Mouse (Mus musculus) liver, adult 2 months (tissue): ENCODE measurements at regions not wholly inside any gene's neighbourhood (a gene's known extent, or its start where the extent isn't known, plus 50 kb on each side); places are given as distances from the start of the nearest gene placed in this dataset.

Experiments used
- DNase-seq: peaks from one replicate; pipeline ENCODE4 v3.0.0-alpha.2; 2011; ENCODE audit warnings: low read depth, low spot score; ENCODE audit errors: extremely low read depth
- H3K27ac ChIP-seq: fragments of 200-500 bp; replicated peaks from 2 replicates; pipeline ENCODE4 v1.5.1; 2012; ENCODE audit warnings: low read depth, mild to moderate bottlenecking, control low read depth, inconsistent platforms, low read length; ENCODE audit not compliant: insufficient read depth
- H3K27me3 ChIP-seq: fragments of 200-500 bp; 2 replicates; pipeline ENCODE4 v1.6.1; 2012; ENCODE audit warnings: mild to moderate bottlenecking, moderate library complexity, low read length, inconsistent platforms; ENCODE audit not compliant: control insufficient read depth, insufficient read depth
- H3K36me3 ChIP-seq: fragments of 200-500 bp; 2 replicates; pipeline ENCODE4 v1.6.1; 2012; ENCODE audit warnings: low read length, inconsistent platforms; ENCODE audit not compliant: control insufficient read depth, insufficient read depth
- H3K4me1 ChIP-seq: fragments of 200-500 bp; 2 replicates; pipeline ENCODE4 v1.6.1; 2011; ENCODE audit warnings: low read length; ENCODE audit not compliant: control insufficient read depth, insufficient read depth
- H3K4me3 ChIP-seq: fragments of 200-500 bp; 2 replicates; pipeline ENCODE4 v1.5.1; 2011; ENCODE audit warnings: low read depth, mild to moderate bottlenecking, control low read depth, low read length, moderate library complexity; ENCODE audit not compliant: insufficient read depth
- H3K79me2 ChIP-seq: fragments of 200-500 bp; 2 replicates; pipeline ENCODE4 v1.6.1; 2012; ENCODE audit warnings: inconsistent platforms, mild to moderate bottlenecking, low read length, moderate library complexity; ENCODE audit not compliant: control insufficient read depth, insufficient read depth
- H3K9ac ChIP-seq: fragments of 200-500 bp; 2 replicates; pipeline ENCODE4 v1.6.1; 2012; ENCODE audit warnings: low read depth, mild to moderate bottlenecking, control low read depth, inconsistent platforms, low read length
- CTCF ChIP-seq: fragments of 200-500 bp; IDR thresholded peaks from 2 replicates; pipeline ENCODE4 v1.5.1; 2011; ENCODE audit warnings: low read depth, low read length, control low read depth
- POLR2A ChIP-seq: fragments of 200-500 bp; IDR thresholded peaks from 2 replicates; pipeline ENCODE4 v1.6.1; 2011; ENCODE audit warnings: low read length, control low read depth; ENCODE audit not compliant: insufficient read depth; ENCODE audit errors: extremely low read depth
- WGBS: fragments of 180-500 bp; shearing (Covaris S2); methylation state at CpG from one replicate; pipeline ENCODE4 v1.1.7; 2018; 5-methylcytosine and 5-hydroxymethylcytosine counted together

DNA sequence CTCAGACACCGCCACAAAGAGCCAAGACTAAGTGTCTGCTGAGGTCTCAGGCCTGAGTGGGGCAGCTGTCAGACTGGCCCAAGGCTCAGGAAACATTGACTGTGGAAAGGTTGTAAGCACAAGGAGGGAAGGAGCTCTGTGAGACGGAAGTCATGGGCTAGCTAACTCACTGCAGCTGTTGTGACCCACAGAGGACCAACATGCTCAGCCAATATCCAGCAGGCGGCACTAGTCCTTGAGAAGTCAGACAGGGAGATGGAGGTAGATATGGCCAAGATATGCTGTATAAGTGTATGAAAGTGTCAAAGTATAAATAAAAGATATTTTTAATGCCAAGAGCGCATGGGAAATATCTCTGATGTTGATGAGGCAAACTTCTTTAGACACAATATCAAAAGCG lies 378.1 kb downstream of the Matn1 start:
- Histone ChIP-seq H3K27ac (no peak overlapping the region), H3K27me3 (no peaks in the 10 kb centered on the region), H3K9ac (no peak overlapping the region), H3K4me1 (no peaks in the 10 kb centered on the region), H3K79me2 (no peaks in the 10 kb centered on the region), H3K4me3 (no peak overlapping the region), H3K36me3 (no peaks in the 10 kb centered on the region)
- no peak for DNase-seq
- 81% methylated on average over 5 of the region's 5 CpGs for WGBS
- TF ChIP-seq CTCF, result no peak

DNA sequence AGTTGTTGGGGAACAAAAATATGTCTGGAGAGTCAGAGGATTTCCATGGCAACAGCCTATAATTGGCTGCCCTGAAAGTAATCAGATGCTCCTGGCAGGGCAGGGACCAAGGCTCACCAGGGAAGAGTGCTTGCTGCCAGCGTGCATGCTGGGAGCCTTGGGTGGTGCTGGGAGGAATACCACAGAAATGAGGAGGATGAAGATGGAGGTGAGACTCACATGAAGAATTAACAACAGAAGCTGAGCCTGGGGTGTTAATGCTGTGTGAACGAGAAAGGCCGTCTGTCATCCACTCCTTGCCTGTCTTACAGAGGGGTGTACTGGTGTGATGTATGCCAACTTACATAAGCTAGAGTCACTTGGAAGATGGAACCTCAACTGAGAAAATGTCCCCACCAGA lies 380.3 kb downstream of the Matn1 start:
- TF ChIP-seq CTCF, result no peak
- no peak for TF ChIP-seq POLR2A
- no peaks in the 10 kb centered on the region for H3K27me3 ChIP-seq
- H3K4me3 ChIP-seq, result no peak overlapping the region
- 83% methylated on average over 3 of the region's 3 CpGs for WGBS
- no peak overlapping the region for H3K27ac ChIP-seq
- H3K4me1 ChIP-seq, result no peaks in the 10 kb centered on the region
- no peaks in the 10 kb centered on the region for H3K79me2 ChIP-seq
- no peaks in the 10 kb centered on the region for H3K36me3 ChIP-seq
- no peak overlapping the region for H3K9ac ChIP-seq
- DNase-seq, result no peak

GRCm38 (mm10) chr4:131325200-131325599 lies 381.0 kb downstream of the Matn1 start:
- 69% methylated on average over 11 of the region's 11 CpGs for WGBS
- DNase-seq, result no peak
- H3K36me3 ChIP-seq, result no peaks in the 10 kb centered on the region
- H3K27ac ChIP-seq, result no peak overlapping the region
- H3K4me1 ChIP-seq, result no peaks in the 10 kb centered on the region
- TF ChIP-seq POLR2A (no peak), CTCF (no peak)
- H3K4me3 ChIP-seq, result no peak overlapping the region
- H3K27me3 ChIP-seq, result no peaks in the 10 kb centered on the region
- H3K9ac ChIP-seq, result no peak overlapping the region
- no peaks in the 10 kb centered on the region for H3K79me2 ChIP-seq

DNA sequence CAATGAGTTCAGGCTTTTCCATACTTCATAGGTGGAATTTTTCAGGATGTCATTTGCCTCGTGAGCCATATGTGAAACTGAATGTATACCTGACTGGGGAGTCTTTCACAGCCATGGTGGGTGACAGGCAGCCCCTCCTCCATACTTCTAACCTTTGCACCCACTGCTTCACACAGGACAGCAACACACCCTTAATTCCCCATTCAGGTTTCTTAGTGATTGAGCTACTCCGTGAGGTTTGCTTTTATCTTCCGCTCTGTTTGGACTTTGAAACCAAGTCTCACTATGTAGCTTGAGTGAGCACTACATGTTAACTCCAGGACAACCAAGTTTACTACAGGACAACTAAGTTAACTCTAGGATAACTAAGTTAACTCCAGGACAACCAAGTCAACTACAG lies 381.4 kb downstream of the Matn1 start:
- no peak for DNase-seq
- H3K27ac ChIP-seq, result no peak overlapping the region

GRCm38 (mm10) chr4:131329398-131329797 lies 385.2 kb downstream of the Matn1 start:
- WGBS, result 40% methylated on average over 5 of the region's 5 CpGs
- no peaks in the 10 kb centered on the region for H3K79me2 ChIP-seq
- no peak overlapping the region for H3K9ac ChIP-seq
- DNase-seq, result no peak
- no peak for TF ChIP-seq POLR2A
- TF ChIP-seq CTCF, result no peak
- no peak overlapping the region for H3K27ac ChIP-seq
- no peaks in the 10 kb centered on the region for H3K27me3 ChIP-seq
- no peaks in the 10 kb centered on the region for H3K4me1 ChIP-seq
- H3K4me3 ChIP-seq, result no peak overlapping the region
- H3K36me3 ChIP-seq, result no peaks in the 10 kb centered on the region

More for the DNA sequence above, 381.4 kb downstream of the Matn1 start:
- H3K27me3 ChIP-seq, result no peaks in the 10 kb centered on the region
- no peaks in the 10 kb centered on the region for H3K36me3 ChIP-seq
- no peak for TF ChIP-seq POLR2A
- no peak for TF ChIP-seq CTCF
- 74% methylated on average over 3 of the region's 3 CpGs for WGBS
- no peaks in the 10 kb centered on the region for H3K79me2 ChIP-seq
- H3K4me1 ChIP-seq, result no peaks in the 10 kb centered on the region
- no peak overlapping the region for H3K9ac ChIP-seq
- H3K4me3 ChIP-seq, result no peak overlapping the region

DNA sequence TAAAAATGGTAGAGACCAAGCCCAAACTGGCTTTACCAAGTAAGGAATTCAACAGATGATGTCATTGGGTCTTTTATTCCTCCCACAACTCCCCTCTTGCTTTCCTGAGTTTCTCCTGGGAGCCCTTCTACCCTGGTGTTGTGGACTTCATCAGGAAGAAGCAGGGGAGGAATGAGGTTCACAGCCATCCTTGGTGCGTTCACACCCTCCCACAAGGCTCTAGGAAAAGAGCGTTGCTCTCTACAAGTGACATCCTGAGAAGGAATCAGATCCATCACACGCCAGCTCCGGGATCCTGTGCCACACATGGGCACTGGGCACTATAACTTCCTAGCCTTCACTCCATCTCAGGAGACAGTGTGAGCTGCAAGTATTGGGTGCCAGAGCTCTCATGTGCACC lies 387.5 kb downstream of the Matn1 start:
- DNase-seq, result no peak
- WGBS, result 89% methylated on average over 4 of the region's 4 CpGs
- no peak overlapping the region for H3K27ac ChIP-seq
- H3K9ac ChIP-seq, result no peak overlapping the region
- H3K4me1 ChIP-seq, result no peaks in the 10 kb centered on the region
- H3K27me3 ChIP-seq, result no peaks in the 10 kb centered on the region
- H3K79me2 ChIP-seq, result no peaks in the 10 kb centered on the region
- H3K4me3 ChIP-seq, result no peak overlapping the region
- TF ChIP-seq POLR2A (no peak), CTCF (no peak)
- H3K36me3 ChIP-seq, result no peaks in the 10 kb centered on the region
